Mouse (Mus musculus) stomach, embryonic 16.5 days (tissue): ENCODE results near the gene Gls. TPM values are rescaled to one million over a fixed set of nuclear protein-coding genes. Genes with fewer than 3 reads are reported as not detected.

Source experiments
- ATAC-seq: fragments of 200-750 bp; cut with Nextera tagmentation; 2 replicates; pipeline ENCODE4 v1.8.0; 2017; ENCODE audit warnings: moderate number of reproducible peaks, moderate TSS enrichment; ENCODE audit not compliant: insufficient read depth, low FRiP score
- H3K27ac ChIP-seq: fragments of 300-500 bp; sonication (generic); 2 replicates; pipeline ENCODE4 v1.5.1; 2014; ENCODE audit warnings: low read length
- H3K27me3 ChIP-seq: fragments of 300-500 bp; sonication (generic); 2 replicates; pipeline ENCODE4 v1.6.1; 2014; ENCODE audit warnings: low read length, control low read depth, mixed read lengths; ENCODE audit not compliant: control insufficient read depth, insufficient read depth
- H3K36me3 ChIP-seq: fragments of 300-500 bp; sonication (generic); 2 replicates; pipeline ENCODE4 v1.6.1; 2014; ENCODE audit warnings: low read length; ENCODE audit not compliant: control insufficient read depth, insufficient read depth
- H3K4me1 ChIP-seq: fragments of 300-500 bp; sonication (generic); 2 replicates; pipeline ENCODE4 v1.6.1; 2014; ENCODE audit warnings: low read length, control low read depth, mixed read lengths; ENCODE audit not compliant: control insufficient read depth, insufficient read depth
- H3K4me2 ChIP-seq: fragments of 300-500 bp; sonication (generic); 2 replicates; pipeline ENCODE4 v1.6.1; 2014; ENCODE audit warnings: low read depth, low read length, mixed read lengths
- H3K4me3 ChIP-seq: fragments of 300-500 bp; sonication (generic); replicated peaks from 2 replicates; pipeline ENCODE4 v1.5.1; 2014; ENCODE audit warnings: mild to moderate bottlenecking, low read length
- H3K9ac ChIP-seq: fragments of 300-500 bp; sonication (generic); 2 replicates; pipeline ENCODE4 v1.6.1; 2014; ENCODE audit warnings: low read length
- H3K9me3 ChIP-seq: fragments of 300-500 bp; sonication (generic); replicated peaks from 2 replicates; pipeline ENCODE4 v1.6.1; 2016; ENCODE audit warnings: low read length, control low read depth; ENCODE audit not compliant: control insufficient read depth
- WGBS: fragments of 180-500 bp; shearing (Covaris S2); extraction: QIAGEN DNeasy Blood & Tissue Kit; methylation state at CpG from one replicate; pipeline ENCODE4 v1.1.7; 2014; 5-methylcytosine and 5-hydroxymethylcytosine counted together
- polyA plus RNA-seq: library from polyadenylated mRNA; unstranded; fragments of >200 nt; fragmentation: Nextera tagmentation; extraction: Ambion mirVana; gene quantifications from 2 replicates; pipeline ENCODE4 v1.2.1, GENCODE M21; 2015

The Gls gene
- polyA plus RNA-seq, 1 experiment from 2014 or later: 19.0 TPM

DNA sequence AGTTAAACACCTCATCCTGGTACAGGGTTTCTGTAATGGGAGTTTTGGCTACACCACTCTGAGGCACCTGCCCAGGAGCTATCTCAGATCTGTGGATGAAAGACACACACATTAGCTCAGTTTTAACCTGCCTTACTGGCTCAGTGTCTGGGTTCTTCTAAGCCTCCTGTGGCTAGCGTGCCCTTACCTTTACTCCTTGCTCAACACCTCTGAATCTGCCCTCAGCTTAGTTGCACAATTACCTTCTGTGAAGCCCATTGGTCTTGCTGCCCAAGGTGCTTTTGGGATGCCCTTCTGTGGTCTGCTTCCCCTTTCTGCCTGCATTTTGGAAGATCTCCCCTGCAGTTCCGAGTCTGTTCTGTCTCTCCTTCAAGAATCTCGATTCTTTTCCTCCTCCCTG, 108.2 kb downstream of the Gls start:
- no peaks in the 10 kb centered on the region for H3K9me3 ChIP-seq
- no peak overlapping the region for H3K4me2 ChIP-seq
- no peak for ATAC-seq
- no peak overlapping the region for H3K27ac ChIP-seq
- WGBS: 67% methylated on average over 3 of the region's 3 CpGs
- no peak overlapping the region for H3K4me3 ChIP-seq
- no peak overlapping the region for H3K9ac ChIP-seq
- 0 out of 2 replicates have a peak, but pooled peaks cover 7% of the 10 kb centered on the region for H3K36me3 ChIP-seq
- no peaks in the 10 kb centered on the region for H3K27me3 ChIP-seq
- H3K4me1 ChIP-seq: 0 out of 2 replicates have a peak, but pooled peaks cover 4% of the 10 kb centered on the region

GRCm38 (mm10) chr1:52121052-52121451, 112.0 kb downstream of the Gls start:
- ATAC-seq: no peak
- Histone ChIP-seq H3K27me3 (no peaks in the 10 kb centered on the region), H3K9me3 (no peaks in the 10 kb centered on the region), H3K36me3 (0 out of 2 replicates have a peak, but pooled peaks cover 3% of the 10 kb centered on the region), H3K4me1 (0 out of 2 replicates have a peak, but pooled peaks cover 4% of the 10 kb centered on the region), H3K4me2 (no peak overlapping the region), H3K27ac (no peak overlapping the region), H3K4me3 (no peak overlapping the region), H3K9ac (no peak overlapping the region)
- WGBS: 92% methylated on average over 3 of the region's 3 CpGs

DNA sequence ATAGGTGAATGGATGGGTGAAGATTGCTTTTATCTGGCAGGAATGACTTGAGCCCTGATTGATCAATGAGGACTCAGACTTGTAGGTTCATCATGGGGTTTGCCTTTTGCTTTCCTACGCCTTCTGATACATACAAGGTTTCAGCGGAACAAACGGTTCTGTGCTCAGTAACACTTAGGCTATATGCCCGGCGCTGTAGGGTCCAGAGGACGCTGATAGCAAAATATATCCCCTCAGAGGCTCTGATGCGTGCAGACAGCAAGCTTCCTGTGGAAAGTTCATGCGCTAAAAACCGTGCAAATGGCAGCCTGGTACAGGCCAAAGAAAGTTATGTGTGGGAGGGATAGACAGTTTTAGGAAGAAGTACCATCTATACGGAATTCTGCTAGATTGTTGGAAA, 112.8 kb downstream of the Gls start:
- Histone ChIP-seq H3K4me1 (0 out of 2 replicates have a peak, but pooled peaks cover 4% of the 10 kb centered on the region), H3K9me3 (no peaks in the 10 kb centered on the region), H3K36me3 (0 out of 2 replicates have a peak, but pooled peaks cover 3% of the 10 kb centered on the region), H3K27me3 (no peaks in the 10 kb centered on the region), H3K27ac (no peak overlapping the region), H3K9ac (peak overlapping the region; percentile 81), H3K4me3 (peak overlapping the region; percentile 97), H3K4me2 (peak overlapping the region; percentile 86)
- no peak for ATAC-seq
- WGBS: 32% methylated on average over 10 of the region's 10 CpGs

GRCm38 (mm10) chr1:52119691-52120090, 113.3 kb downstream of the Gls start:
- under 1% methylated on average over 20 of the region's 20 CpGs for WGBS
- H3K27ac ChIP-seq: peak overlapping the region; percentile 60; the same call in 1 of the 2 replicates
- peak; percentile 25; the same call in 1 of the 2 replicates for ATAC-seq

GRCm38 (mm10) chr1:52118860-52119591, 114.0 kb downstream of the Gls start, which contains the start of gene Stat1:
TSS of gene Stat1 (plus strand) at chr1:52119440.
- H3K9ac ChIP-seq: peak within 1 kb of the TSS; percentile 81
- peak within 1 kb of the TSS; percentile 83 for H3K27ac ChIP-seq
- no peaks in the 10 kb centered on the region for H3K27me3 ChIP-seq
- 0 out of 2 replicates have a peak, but pooled peaks cover 3% of the 10 kb centered on the region for H3K36me3 ChIP-seq
- H3K4me1 ChIP-seq: 0 out of 2 replicates have a peak, but pooled peaks cover 4% of the 10 kb centered on the region
- peak within 1 kb of the TSS; percentile 97 for H3K4me3 ChIP-seq
- WGBS: 3% methylated on average over 37 of the region's 37 CpGs
- peak within 1 kb of the TSS; percentile 86 for H3K4me2 ChIP-seq
- no peaks in the 10 kb centered on the region for H3K9me3 ChIP-seq
- peak; percentile 94 for ATAC-seq

More at GRCm38 (mm10) chr1:52119691-52120090, 113.3 kb downstream of the Gls start:
- H3K36me3 ChIP-seq: 0 out of 2 replicates have a peak, but pooled peaks cover 3% of the 10 kb centered on the region
- H3K4me3 ChIP-seq: peak overlapping the region; percentile 97
- 0 out of 2 replicates have a peak, but pooled peaks cover 4% of the 10 kb centered on the region for H3K4me1 ChIP-seq
- no peaks in the 10 kb centered on the region for H3K27me3 ChIP-seq
- peak overlapping the region; percentile 86 for H3K4me2 ChIP-seq
- no peaks in the 10 kb centered on the region for H3K9me3 ChIP-seq
- peak overlapping the region; percentile 81 for H3K9ac ChIP-seq

DNA sequence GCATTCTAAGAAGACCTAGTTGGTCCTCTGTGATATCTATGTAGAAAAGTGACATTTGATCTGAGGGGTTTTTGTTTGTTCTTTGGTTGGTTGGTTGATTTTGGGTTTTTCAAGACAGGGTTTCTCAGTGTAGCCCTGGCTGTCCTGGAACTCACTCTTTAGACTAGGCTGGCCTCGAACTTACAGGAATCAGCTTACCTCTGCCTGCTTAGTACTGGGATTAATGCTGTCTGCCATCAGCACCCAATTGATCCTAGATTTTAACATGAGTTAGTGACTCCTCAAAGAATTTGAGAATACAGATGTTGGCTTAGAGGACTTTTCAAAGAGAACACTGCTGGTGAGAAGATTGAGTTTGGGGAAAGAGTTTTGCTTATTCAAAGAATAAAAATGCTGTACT, 115.3 kb downstream of the Gls start:
- Histone ChIP-seq H3K4me2 (no peak overlapping the region), H3K4me1 (peaks cover 10% of the 10 kb centered on the region), H3K9ac (no peak overlapping the region), H3K9me3 (no peaks in the 10 kb centered on the region), H3K27ac (no peak overlapping the region), H3K4me3 (no peak overlapping the region), H3K27me3 (no peaks in the 10 kb centered on the region), H3K36me3 (0 out of 2 replicates have a peak, but pooled peaks cover 3% of the 10 kb centered on the region)
- ATAC-seq: no peak
- WGBS: 93% methylated on average over 1 of the region's 1 CpGs

GRCm38 (mm10) chr1:52116441-52116840, 116.6 kb downstream of the Gls start:
- Histone ChIP-seq H3K36me3 (no peaks in the 10 kb centered on the region), H3K9ac (no peak overlapping the region), H3K4me1 (peaks cover 10% of the 10 kb centered on the region), H3K4me2 (no peak overlapping the region), H3K27ac (no peak overlapping the region), H3K9me3 (no peaks in the 10 kb centered on the region), H3K4me3 (no peak overlapping the region), H3K27me3 (no peaks in the 10 kb centered on the region)
- ATAC-seq: no peak
- WGBS: 81% methylated on average over 3 of the region's 3 CpGs

GRCm38 (mm10) chr1:52113666-52114069, 119.4 kb downstream of the Gls start:
- no peaks in the 10 kb centered on the region for H3K36me3 ChIP-seq
- peak overlapping the region; percentile 86 for H3K4me2 ChIP-seq
- H3K27ac ChIP-seq: peak overlapping the region; percentile 82
- H3K9ac ChIP-seq: peak overlapping the region; percentile 72
- no peaks in the 10 kb centered on the region for H3K9me3 ChIP-seq
- peaks cover 5% of the 10 kb centered on the region for H3K4me1 ChIP-seq
- WGBS: under 1% methylated on average over 32 of the region's 32 CpGs
- peak; percentile 98 for ATAC-seq
- no peaks in the 10 kb centered on the region for H3K27me3 ChIP-seq
- H3K4me3 ChIP-seq: peak overlapping the region; percentile 49
